Comparison of ENCODE assay signal across 9 mouse cellular contexts in the genomic region with DNA sequence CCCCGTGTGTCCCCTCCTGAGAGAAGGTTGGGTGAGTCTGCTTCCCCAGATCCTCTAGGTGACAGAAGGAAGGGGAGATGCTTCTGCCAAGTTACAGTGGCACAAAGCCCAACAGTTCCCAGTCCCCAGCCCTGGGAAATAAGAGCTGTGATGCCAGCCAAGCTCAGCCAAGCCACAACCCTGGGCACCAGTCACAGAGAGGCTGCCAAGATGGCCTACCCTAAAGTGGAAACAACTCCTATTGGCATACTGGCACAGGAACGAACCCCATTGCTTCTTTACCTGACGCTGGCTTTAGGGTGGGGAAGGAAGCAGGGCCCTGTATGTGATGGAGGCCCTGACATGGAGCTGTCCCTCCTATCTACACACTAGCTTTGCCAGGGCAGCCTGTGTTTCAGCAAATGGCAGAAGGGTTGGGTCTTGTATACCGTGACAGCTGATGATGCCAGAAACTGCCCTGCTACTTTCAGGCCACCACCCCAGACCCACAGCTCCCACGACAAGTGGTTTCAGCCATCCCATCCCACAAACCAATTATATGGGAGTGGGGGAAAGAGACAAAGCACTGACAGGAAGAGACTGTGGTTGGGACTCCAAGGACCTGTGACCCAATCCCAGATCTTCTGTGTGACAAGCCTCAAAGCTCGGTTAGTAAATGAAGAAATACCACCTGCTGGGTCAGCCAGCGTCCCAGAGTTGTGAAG. TPM values are rescaled to one million over a fixed set of nuclear protein-coding genes. Genes with fewer than 3 reads are reported as not detected.
DNase-seq lines count a peak whose midpoint lies in the region; ATAC-seq and TF ChIP-seq lines count a peak whose summit lies in the region.
"Had no signal": no experiment of that assay in that cellular context is flagged by ENCODE, and none has a peak within 500 bp of the region (broad histone marks: within the 10 kb centered on the region; RNA-seq: fewer than 3 reads in every experiment).

No protein-coding gene starts in this region.

- WGBS in liver, adult 2 months = 57% methylated on average over 7 of the region's 7 CpGs
- WGBS in forebrain, embryonic 14.5 days = 65% methylated on average over 7 of the region's 7 CpGs
- 42% methylated on average over 7 of the region's 7 CpGs for WGBS in hindbrain, postnatal 0 days
- 71% methylated on average over 7 of the region's 7 CpGs for WGBS in neural tube, embryonic 13.5 days

- no peak for TF ChIP-seq POLR2A in liver, adult 2 months (IDR thresholded peaks at IDR 0.05; ENCODE audit: extremely low read depth, insufficient read depth, low read length)

- H3K4me2 ChIP-seq in forebrain, embryonic 14.5 days (ENCODE audit: low read length) = peak overlapping the region; percentile 0; the same call in 1 of the 2 replicates
- H3K4me2 ChIP-seq in hindbrain, postnatal 0 days (ENCODE audit: low read depth, low read length) = peak overlapping the region; percentile 41
- peak overlapping the region; percentile 85 for H3K4me2 ChIP-seq in neural tube, embryonic 13.5 days

- H3K4me3 ChIP-seq in liver, adult 2 months (ENCODE audit: insufficient read depth, low read depth, low read length) = no peak overlapping the region
- no peak overlapping the region for H3K4me3 ChIP-seq in forebrain, embryonic 14.5 days (ENCODE audit: low read depth, low read length)
- H3K4me3 ChIP-seq in hindbrain, postnatal 0 days (ENCODE audit: low read length) = no peak overlapping the region
- H3K4me3 ChIP-seq in neural tube, embryonic 13.5 days = peak overlapping the region; percentile 12
- H3K4me3 ChIP-seq: myocyte had no signal

- no peaks in the 10 kb centered on the region for H3K9me3 ChIP-seq in forebrain, embryonic 14.5 days (replicated peaks; ENCODE audit: control insufficient read depth, low read length)
- no peaks in the 10 kb centered on the region for H3K9me3 ChIP-seq in hindbrain, postnatal 0 days (ENCODE audit: low read length)
- H3K9me3 ChIP-seq in neural tube, embryonic 13.5 days = no peaks in the 10 kb centered on the region

- H3K36me3 ChIP-seq in liver, adult 2 months (ENCODE audit: control insufficient read depth, insufficient read depth, low read length) = no peaks in the 10 kb centered on the region
- no peaks in the 10 kb centered on the region for H3K36me3 ChIP-seq in forebrain, embryonic 14.5 days (ENCODE audit: control insufficient read depth, insufficient read depth, low read length)
- no peaks in the 10 kb centered on the region for H3K36me3 ChIP-seq in hindbrain, postnatal 0 days (ENCODE audit: insufficient read depth, low read length)
- H3K36me3 ChIP-seq in neural tube, embryonic 13.5 days = no peaks in the 10 kb centered on the region

- no peak for TF ChIP-seq CTCF in liver, adult 2 months (IDR thresholded peaks at IDR 0.05; ENCODE audit: low read depth, low read length)
- TF ChIP-seq CTCF in hindbrain, postnatal 0 days (IDR thresholded peaks at IDR 0.05; ENCODE audit: low read depth) = no peak

- H3K27ac ChIP-seq in liver, adult 2 months (replicated peaks; ENCODE audit: insufficient read depth, low read depth, low read length) = peak overlapping the region; percentile 57
- peak overlapping the region; percentile 44; the same call in 1 of the 2 replicates for H3K27ac ChIP-seq in forebrain, embryonic 14.5 days (ENCODE audit: low read depth, low read length)
- peak overlapping the region; percentile 42 for H3K27ac ChIP-seq in hindbrain, postnatal 0 days
- H3K27ac ChIP-seq in neural tube, embryonic 13.5 days (replicated peaks) = peak overlapping the region; percentile 87

- H3K27me3 ChIP-seq in liver, adult 2 months (ENCODE audit: control insufficient read depth, insufficient read depth, low read length) = no peaks in the 10 kb centered on the region
- H3K27me3 ChIP-seq in forebrain, embryonic 14.5 days (replicated peaks; ENCODE audit: control insufficient read depth, insufficient read depth, low read length) = no peaks in the 10 kb centered on the region
- H3K27me3 ChIP-seq in hindbrain, postnatal 0 days (ENCODE audit: insufficient read depth, low read length) = no peaks in the 10 kb centered on the region
- no peaks in the 10 kb centered on the region for H3K27me3 ChIP-seq in neural tube, embryonic 13.5 days

- DNase-seq in liver, adult 2 months (ENCODE audit: extremely low read depth, low read depth, low spot score) = peak; percentile 46
- no peak for DNase-seq in liver
- DNase-seq in forebrain, embryonic 14.5 days (ENCODE audit: low spot score) = peak; percentile 60
- peak; percentile 84 for DNase-seq in hindbrain, postnatal 0 days (ENCODE audit: low spot score)
- DNase-seq in frontal cortex, postnatal 25 days (ENCODE audit: low spot score in 2 of 2) = no peak

- peaks cover 64% of the 10 kb centered on the region for H3K79me2 ChIP-seq in liver, adult 2 months (ENCODE audit: control insufficient read depth, insufficient read depth, low read length)

- peak; percentile 78 for ATAC-seq in cerebellum, adult (ENCODE audit: insufficient number of reproducible peaks, low FRiP score, low TSS enrichment)
- ATAC-seq in forebrain, embryonic 14.5 days = no peak
- ATAC-seq in hindbrain, postnatal 0 days = no peak
- no peak for ATAC-seq in neural tube, embryonic 13.5 days (ENCODE audit: low read depth)
- ATAC-seq in erythroid progenitor cell, adult 5-6 weeks (replicated peaks; ENCODE audit: low FRiP score, poor library complexity, severe bottlenecking) = no peak

- peaks cover 17% of the 10 kb centered on the region for H3K4me1 ChIP-seq in liver, adult 2 months (ENCODE audit: control insufficient read depth, insufficient read depth, low read length)
- peaks cover 40% of the 10 kb centered on the region for H3K4me1 ChIP-seq in forebrain, embryonic 14.5 days (ENCODE audit: control insufficient read depth, insufficient read depth, low read length)
- peaks cover 55% of the 10 kb centered on the region for H3K4me1 ChIP-seq in hindbrain, postnatal 0 days (ENCODE audit: insufficient read depth, low read length)
- H3K4me1 ChIP-seq in neural tube, embryonic 13.5 days (replicated peaks) = peaks cover 77% of the 10 kb centered on the region

- peak overlapping the region; percentile 46 for H3K9ac ChIP-seq in liver, adult 2 months (ENCODE audit: low read depth, low read length)
- H3K9ac ChIP-seq in forebrain, embryonic 14.5 days (ENCODE audit: low read length) = peak overlapping the region; percentile 13; the same call in 1 of the 2 replicates
- 0 out of 2 replicates have a peak overlapping the region, but pooled peaks have one; percentile 19 for H3K9ac ChIP-seq in hindbrain, postnatal 0 days (replicated peaks; ENCODE audit: low read length)
- H3K9ac ChIP-seq in neural tube, embryonic 13.5 days = peak overlapping the region; percentile 59; the same call in 1 of the 2 replicates

RNA-seq across cellular contexts. Expression of a gene that starts 2.9 kb away (rescaled TPM):
- 11.3 and 16.4 TPM in 2 replicates for total RNA-seq in liver, adult 2 months (2014; rRNA removed)
- polyA plus RNA-seq in liver, adult 2 months (2012; rRNA removed) = 23.4 and 30.3 TPM in 2 replicates
- polyA plus RNA-seq in forebrain, embryonic 14.5 days (2014; fragmentation: Nextera tagmentation; extraction: Ambion mirVana) = 17.1 and 21.0 TPM in 2 replicates
- total RNA-seq in hindbrain, postnatal 0 days (2014; rRNA removed) = 138 and 142 TPM in 2 replicates
- polyA plus RNA-seq in hindbrain, postnatal 0 days (2015; fragmentation: Nextera tagmentation; extraction: Ambion mirVana) = 25.8 and 26.2 TPM in 2 replicates
- polyA plus RNA-seq in neural tube, embryonic 13.5 days (2015; fragmentation: Nextera tagmentation; extraction: Ambion mirVana) = 22.3 and 25.5 TPM in 2 replicates
- total RNA-seq in erythroid progenitor cell, adult 5-6 weeks (2015; ENCODE audit: low replicate concordance) = 71.3 and 72.8 TPM in 2 replicates
- 40.5 and 47.1 TPM in 2 replicates for total RNA-seq in erythroid progenitor cell, adult 5-6 weeks (2017; ENCODE audit: low replicate concordance)

RNA-seq across cellular contexts. Expression of a gene that starts 20.2 kb away (rescaled TPM):
- 0.40 and 0.46 TPM in 2 replicates for total RNA-seq in liver, adult 2 months (2014; rRNA removed)
- polyA plus RNA-seq in liver, adult 2 months (2012; rRNA removed) = 0.27 and 0.60 TPM in 2 replicates
- polyA plus RNA-seq in forebrain, embryonic 14.5 days (2014; fragmentation: Nextera tagmentation; extraction: Ambion mirVana) = 16.3 and 23.9 TPM in 2 replicates
- 97.2 and 121 TPM in 2 replicates for total RNA-seq in hindbrain, postnatal 0 days (2014; rRNA removed)
- 70.9 and 71.5 TPM in 2 replicates for polyA plus RNA-seq in hindbrain, postnatal 0 days (2015; fragmentation: Nextera tagmentation; extraction: Ambion mirVana)
- 29.8 and 33.1 TPM in 2 replicates for polyA plus RNA-seq in neural tube, embryonic 13.5 days (2015; fragmentation: Nextera tagmentation; extraction: Ambion mirVana)
- total RNA-seq in erythroid progenitor cell, adult 5-6 weeks (2015; ENCODE audit: low replicate concordance) = 0.72 and 1.3 TPM in 2 replicates
- 0.39 TPM in 1 of 2 replicates, not detected in the other for total RNA-seq in erythroid progenitor cell, adult 5-6 weeks (2017; ENCODE audit: low replicate concordance)

RNA-seq across cellular contexts. Expression of a gene that starts 34.1 kb away (rescaled TPM):
- total RNA-seq in liver, adult 2 months (2014; rRNA removed) = 11.5 and 12.1 TPM in 2 replicates
- 15.3 and 29.2 TPM in 2 replicates for polyA plus RNA-seq in liver, adult 2 months (2012; rRNA removed)
- polyA plus RNA-seq in forebrain, embryonic 14.5 days (2014; fragmentation: Nextera tagmentation; extraction: Ambion mirVana) = 4.0 and 4.3 TPM in 2 replicates
- total RNA-seq in hindbrain, postnatal 0 days (2014; rRNA removed) = 64.6 and 69.6 TPM in 2 replicates
- polyA plus RNA-seq in hindbrain, postnatal 0 days (2015; fragmentation: Nextera tagmentation; extraction: Ambion mirVana) = 18.9 and 21.8 TPM in 2 replicates
- 7.2 and 8.2 TPM in 2 replicates for polyA plus RNA-seq in neural tube, embryonic 13.5 days (2015; fragmentation: Nextera tagmentation; extraction: Ambion mirVana)
- total RNA-seq in erythroid progenitor cell, adult 5-6 weeks (2015; ENCODE audit: low replicate concordance) = 2.2 and 16.8 TPM in 2 replicates
- 0.90 and 5.2 TPM in 2 replicates for total RNA-seq in erythroid progenitor cell, adult 5-6 weeks (2017; ENCODE audit: low replicate concordance)

Comparison
In these comparisons a context has a peak if more than half of its experiments do, and no peak if none do; other contexts are left out.
1. DNase-seq: peak in liver, adult 2 months (single experiment), forebrain, embryonic 14.5 days (single experiment) and hindbrain, postnatal 0 days (single experiment); none in liver (single experiment) and frontal cortex, postnatal 25 days (0 of 2).
2. H3K4me2 ChIP-seq: peak in every context shown above with its lines; median percentile 85 in neural tube, embryonic 13.5 days; 41 in hindbrain, postnatal 0 days; 0 in forebrain, embryonic 14.5 days.
3. RNA of a gene that starts 20.2 kb away (polyA plus RNA-seq): 70.9 to 71.5 TPM in hindbrain, postnatal 0 days, 29.8 to 33.1 TPM in neural tube, embryonic 13.5 days and 16.3 to 23.9 TPM in forebrain, embryonic 14.5 days; 0.27 to 0.60 TPM in liver, adult 2 months; every median in the first group is over 10 times any median in the second.
4. Peak in every context shown above with its lines, with median percentiles within 50 percentile points of each other: H3K27ac ChIP-seq and H3K9ac ChIP-seq.